Mouse (Mus musculus): ENCODE measurements at regions not wholly inside any gene's neighbourhood (a gene's known extent, or its start where the extent isn't known, plus 50 kb on each side); places are given as distances from the start of the nearest gene placed in this dataset.

DNA sequence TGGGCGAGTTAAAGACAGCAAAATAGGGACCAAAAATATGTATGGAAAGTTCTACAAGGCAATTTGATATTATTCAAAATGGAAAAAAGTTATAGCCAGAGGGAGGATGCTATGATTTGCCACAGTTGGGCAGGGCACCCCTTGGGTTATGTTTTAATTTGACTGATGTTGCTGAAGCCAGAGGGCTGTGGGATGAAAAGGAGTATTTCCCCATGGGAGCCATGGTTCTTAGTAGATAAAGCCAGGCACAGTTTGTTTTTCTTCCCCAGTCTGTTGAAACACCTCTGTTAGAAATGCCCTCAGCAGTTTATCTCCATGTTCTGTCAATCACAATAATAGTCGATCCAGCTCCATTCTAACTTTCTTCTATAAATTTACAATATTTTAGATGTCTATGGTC, 82.6 kb upstream of the Gm11146 start:
- Histone ChIP-seq H3K9me3 (ENCODE audit: control insufficient read depth, low read length) (no peaks in the 10 kb centered on the region), H3K9ac (ENCODE audit: low read depth, low read length) (no peak overlapping the region), H3K4me1 (replicated peaks; ENCODE audit: control insufficient read depth, insufficient read depth, low read length) (no peaks in the 10 kb centered on the region), H3K27ac (ENCODE audit: low read depth, low read length) (no peak overlapping the region), H3K4me2 (replicated peaks; ENCODE audit: low read depth, low read length) (no peak overlapping the region), H3K27me3 (ENCODE audit: control insufficient read depth, insufficient read depth, low read length) (no peaks in the 10 kb centered on the region), H3K36me3 (ENCODE audit: control insufficient read depth, insufficient read depth, low read length) (no peaks in the 10 kb centered on the region), H3K4me3 (ENCODE audit: low read depth, low read length) (no peak overlapping the region)
- WGBS = 87% methylated on average over 2 of the region's 2 CpGs
- ATAC-seq (ENCODE audit: low FRiP score) (no peak), DNase-seq (ENCODE audit: low spot score) (no peak)

DNA sequence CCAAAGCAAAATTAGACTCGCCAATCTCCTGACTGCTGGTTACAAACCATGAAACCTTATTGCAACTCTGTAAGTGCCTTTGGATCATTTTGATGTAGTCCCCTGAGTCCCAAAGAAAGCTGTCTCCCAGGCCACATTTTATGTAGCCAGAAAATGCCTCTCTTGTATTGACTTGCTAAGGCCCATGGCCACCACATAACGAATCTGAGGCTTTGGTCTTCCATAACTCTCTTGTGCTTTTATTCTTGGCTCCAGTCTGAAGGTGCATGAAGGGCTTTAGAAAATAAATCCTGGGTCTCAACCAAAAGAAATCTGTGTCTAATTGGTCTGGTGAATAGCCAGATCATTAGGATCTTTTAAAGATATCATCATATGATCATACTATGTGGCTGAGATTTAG, 77.3 kb upstream of the Gm11146 start:
- 88% methylated on average over 2 of the region's 2 CpGs for WGBS
- Histone ChIP-seq H3K4me2 (replicated peaks; ENCODE audit: low read depth, low read length) (no peak overlapping the region), H3K9ac (ENCODE audit: low read depth, low read length) (no peak overlapping the region), H3K4me1 (replicated peaks; ENCODE audit: control insufficient read depth, insufficient read depth, low read length) (no peaks in the 10 kb centered on the region), H3K4me3 (ENCODE audit: low read depth, low read length) (no peak overlapping the region), H3K27me3 (ENCODE audit: control insufficient read depth, insufficient read depth, low read length) (no peaks in the 10 kb centered on the region), H3K27ac (ENCODE audit: low read depth, low read length) (no peak overlapping the region), H3K36me3 (ENCODE audit: control insufficient read depth, insufficient read depth, low read length) (no peaks in the 10 kb centered on the region), H3K9me3 (ENCODE audit: control insufficient read depth, low read length) (no peaks in the 10 kb centered on the region)
- DNase-seq (ENCODE audit: low spot score) (no peak), ATAC-seq (ENCODE audit: low FRiP score) (no peak)

DNA sequence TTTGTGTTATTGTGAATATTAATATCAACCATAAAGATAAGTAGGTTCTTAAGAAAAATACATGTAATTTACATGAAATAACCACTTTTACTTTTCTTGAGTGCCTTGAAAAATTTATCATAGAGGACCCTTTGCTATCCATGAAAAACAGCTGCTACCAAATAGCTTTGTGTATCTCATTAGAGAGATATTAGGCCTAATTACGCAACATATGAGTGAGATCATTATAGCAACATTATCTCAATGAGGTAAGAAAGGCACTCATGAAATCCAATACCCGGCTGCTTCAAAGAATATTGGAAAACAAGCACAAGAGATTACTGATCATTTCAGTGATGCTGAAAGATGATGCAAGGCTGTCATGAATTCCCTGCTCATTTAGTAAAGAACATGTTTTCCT, 74.9 kb upstream of the Gm11146 start:
- Histone ChIP-seq H3K9me3 (ENCODE audit: control insufficient read depth, low read length) (no peaks in the 10 kb centered on the region), H3K36me3 (ENCODE audit: control insufficient read depth, insufficient read depth, low read length) (no peaks in the 10 kb centered on the region), H3K4me2 (replicated peaks; ENCODE audit: low read depth, low read length) (no peak overlapping the region), H3K4me1 (replicated peaks; ENCODE audit: control insufficient read depth, insufficient read depth, low read length) (no peaks in the 10 kb centered on the region), H3K4me3 (ENCODE audit: low read depth, low read length) (no peak overlapping the region), H3K27me3 (ENCODE audit: control insufficient read depth, insufficient read depth, low read length) (no peaks in the 10 kb centered on the region), H3K27ac (ENCODE audit: low read depth, low read length) (no peak overlapping the region), H3K9ac (ENCODE audit: low read depth, low read length) (no peak overlapping the region)
- 75% methylated on average over 2 of the region's 2 CpGs for WGBS
- ATAC-seq (ENCODE audit: low FRiP score) (no peak), DNase-seq (ENCODE audit: low spot score) (no peak)

DNA sequence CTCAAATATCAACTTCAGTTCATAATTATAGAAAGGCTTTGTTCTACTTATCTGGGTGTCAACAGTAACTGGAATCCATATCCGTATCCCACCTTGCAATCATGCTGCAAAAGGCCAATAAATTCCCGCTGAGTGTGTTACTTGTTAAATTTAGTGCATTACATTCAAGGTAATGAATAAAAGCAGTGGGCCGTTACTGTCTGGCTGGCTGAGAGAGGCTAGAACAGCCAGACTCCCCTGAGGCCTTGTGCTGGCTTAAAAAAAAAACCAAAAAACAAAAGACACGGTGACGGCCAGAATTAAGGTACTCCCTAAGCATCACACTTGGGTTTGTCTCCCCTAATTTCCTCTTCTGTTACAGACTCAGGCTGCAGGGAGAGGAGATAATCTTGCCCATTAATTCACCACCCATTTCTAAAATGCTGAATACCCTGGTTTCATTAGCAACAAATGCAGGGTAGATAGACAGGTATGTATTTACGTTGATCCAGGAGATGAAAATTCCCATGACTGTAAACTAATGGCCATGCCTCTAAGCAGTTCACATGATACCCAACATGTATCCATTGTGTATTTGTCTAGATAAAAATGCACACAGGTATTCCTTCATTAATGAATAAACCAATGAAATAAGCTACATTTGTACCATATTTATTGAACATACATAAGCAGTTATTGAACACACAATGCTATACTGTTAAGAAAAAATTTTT, 74.1 kb upstream of the Gm11146 start:
- WGBS = 62% methylated on average over 6 of the region's 6 CpGs
- Histone ChIP-seq H3K4me2 (replicated peaks; ENCODE audit: low read depth, low read length) (no peak overlapping the region), H3K9me3 (ENCODE audit: control insufficient read depth, low read length) (no peaks in the 10 kb centered on the region), H3K9ac (ENCODE audit: low read depth, low read length) (no peak overlapping the region), H3K27me3 (ENCODE audit: control insufficient read depth, insufficient read depth, low read length) (no peaks in the 10 kb centered on the region), H3K4me1 (replicated peaks; ENCODE audit: control insufficient read depth, insufficient read depth, low read length) (no peaks in the 10 kb centered on the region), H3K4me3 (ENCODE audit: low read depth, low read length) (no peak overlapping the region), H3K36me3 (ENCODE audit: control insufficient read depth, insufficient read depth, low read length) (no peaks in the 10 kb centered on the region), H3K27ac (ENCODE audit: low read depth, low read length) (peak overlapping the region; percentile 72)
- peak; percentile 67 for ATAC-seq (ENCODE audit: low FRiP score)
- DNase-seq (ENCODE audit: low spot score) = peak; percentile 26

DNA sequence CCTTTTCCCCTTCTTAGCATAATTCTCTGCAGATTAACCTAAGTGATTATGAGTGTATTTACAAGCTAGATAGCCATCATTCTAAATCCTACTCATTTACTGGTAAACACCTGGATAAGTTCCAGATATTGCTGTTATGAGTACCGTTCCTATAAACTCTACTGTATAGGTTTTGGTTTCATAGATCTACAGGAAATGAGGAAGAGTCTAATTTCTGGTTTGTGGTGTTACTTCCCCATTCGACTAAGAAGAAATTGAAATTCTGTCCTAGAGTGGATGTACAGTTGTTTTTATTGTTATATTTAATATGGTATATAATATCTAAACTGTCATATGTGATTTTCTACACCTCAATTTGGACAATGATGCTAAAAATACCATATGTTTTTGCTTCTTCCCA, 69.4 kb upstream of the Gm11146 start:
- WGBS = 92% methylated on average over 2 of the region's 2 CpGs
- Histone ChIP-seq H3K4me2 (replicated peaks; ENCODE audit: low read depth, low read length) (no peak overlapping the region), H3K9me3 (ENCODE audit: control insufficient read depth, low read length) (no peaks in the 10 kb centered on the region), H3K9ac (ENCODE audit: low read depth, low read length) (no peak overlapping the region), H3K36me3 (ENCODE audit: control insufficient read depth, insufficient read depth, low read length) (no peaks in the 10 kb centered on the region), H3K27me3 (ENCODE audit: control insufficient read depth, insufficient read depth, low read length) (no peaks in the 10 kb centered on the region), H3K4me1 (replicated peaks; ENCODE audit: control insufficient read depth, insufficient read depth, low read length) (no peaks in the 10 kb centered on the region), H3K4me3 (ENCODE audit: low read depth, low read length) (no peak overlapping the region), H3K27ac (ENCODE audit: low read depth, low read length) (no peak overlapping the region)
- ATAC-seq (ENCODE audit: low FRiP score) = no peak
- no peak for DNase-seq (ENCODE audit: low spot score)

DNA sequence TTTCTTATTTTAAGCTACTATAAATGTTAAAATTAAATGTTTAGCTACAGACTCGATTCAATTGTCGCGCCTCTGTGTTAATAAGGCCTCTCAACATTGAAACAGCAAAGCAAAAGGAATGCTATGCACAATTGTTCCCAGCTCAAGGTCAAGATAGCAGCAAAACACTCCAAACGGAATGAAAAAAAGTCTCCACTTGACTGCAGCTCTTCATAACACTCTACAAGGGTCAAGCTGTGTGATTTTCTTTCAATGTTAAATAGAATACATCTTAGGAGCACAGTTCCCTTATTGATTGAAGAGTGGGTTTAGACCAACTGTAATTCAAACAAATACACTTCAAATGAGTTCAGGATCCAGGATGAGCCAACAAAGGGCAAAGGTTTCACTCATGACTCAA, 63.9 kb upstream of the Gm11146 start:
- WGBS = 87% methylated on average over 4 of the region's 4 CpGs
- ATAC-seq (ENCODE audit: low FRiP score) (no peak), DNase-seq (ENCODE audit: low spot score) (no peak)
- H3K4me2 ChIP-seq (replicated peaks; ENCODE audit: low read depth, low read length) = no peak overlapping the region
- H3K4me3 ChIP-seq (ENCODE audit: low read depth, low read length) = no peak overlapping the region
- no peak overlapping the region for H3K27ac ChIP-seq (ENCODE audit: low read depth, low read length)
- H3K36me3 ChIP-seq (ENCODE audit: control insufficient read depth, insufficient read depth, low read length) = no peaks in the 10 kb centered on the region
- H3K27me3 ChIP-seq (ENCODE audit: control insufficient read depth, insufficient read depth, low read length) = no peaks in the 10 kb centered on the region
- no peak overlapping the region for H3K9ac ChIP-seq (ENCODE audit: low read depth, low read length)
- no peaks in the 10 kb centered on the region for H3K9me3 ChIP-seq (ENCODE audit: control insufficient read depth, low read length)
- H3K4me1 ChIP-seq (replicated peaks; ENCODE audit: control insufficient read depth, insufficient read depth, low read length) = no peaks in the 10 kb centered on the region

DNA sequence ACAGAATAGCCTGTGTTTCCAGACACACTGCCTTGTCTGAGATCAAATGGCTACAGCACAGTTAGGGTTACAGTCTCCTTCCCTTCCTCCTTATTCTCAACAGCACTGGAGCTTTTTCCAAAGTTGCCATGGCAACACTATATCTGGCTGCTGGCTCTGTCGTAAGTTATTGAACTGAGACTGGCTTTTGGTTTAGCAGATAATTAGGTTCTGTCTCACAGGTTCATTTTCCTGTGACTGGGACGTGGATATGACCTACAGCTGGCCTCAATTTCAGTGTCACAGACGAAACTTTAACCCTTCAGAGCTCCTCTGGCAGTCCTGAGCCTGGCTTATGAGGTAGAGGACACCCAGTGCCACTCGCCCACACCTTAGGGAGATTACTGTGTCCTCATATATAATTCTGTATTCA, 60.2 kb upstream of the Gm11146 start:
- no peak overlapping the region for H3K4me2 ChIP-seq (replicated peaks; ENCODE audit: low read depth, low read length)
- peak overlapping the region; percentile 76 for H3K27ac ChIP-seq (ENCODE audit: low read depth, low read length)
- H3K9me3 ChIP-seq (ENCODE audit: control insufficient read depth, low read length) = no peaks in the 10 kb centered on the region
- H3K27me3 ChIP-seq (ENCODE audit: control insufficient read depth, insufficient read depth, low read length) = no peaks in the 10 kb centered on the region
- no peak overlapping the region for H3K9ac ChIP-seq (ENCODE audit: low read depth, low read length)
- no peaks in the 10 kb centered on the region for H3K36me3 ChIP-seq (ENCODE audit: control insufficient read depth, insufficient read depth, low read length)
- no peak overlapping the region for H3K4me3 ChIP-seq (ENCODE audit: low read depth, low read length)
- DNase-seq (ENCODE audit: low spot score) (peak; percentile 65), ATAC-seq (ENCODE audit: low FRiP score) (peak; percentile 92)
- no peaks in the 10 kb centered on the region for H3K4me1 ChIP-seq (replicated peaks; ENCODE audit: control insufficient read depth, insufficient read depth, low read length)
- 18% methylated on average over 4 of the region's 4 CpGs for WGBS

DNA sequence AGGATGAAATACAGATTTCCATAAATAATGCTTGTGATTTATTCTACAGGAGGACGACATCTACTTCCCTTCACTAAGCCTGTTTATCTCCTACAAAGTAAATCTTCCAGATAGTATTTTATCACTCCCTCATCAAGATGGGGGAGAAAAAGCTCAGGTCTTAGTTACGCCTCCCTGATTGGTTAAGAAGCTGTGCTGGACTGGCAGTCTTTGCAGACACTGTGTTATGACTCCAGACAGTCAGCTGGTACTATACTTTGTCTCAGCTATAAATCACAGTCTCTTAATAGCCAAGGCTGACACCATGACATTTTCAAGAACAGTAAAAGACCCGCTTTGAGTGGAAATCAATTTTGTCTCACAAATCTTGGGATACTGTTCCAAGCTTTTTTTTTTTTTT, 51.4 kb upstream of the Gm11146 start:
- Histone ChIP-seq H3K9ac (ENCODE audit: low read depth, low read length) (no peak overlapping the region), H3K9me3 (ENCODE audit: control insufficient read depth, low read length) (no peaks in the 10 kb centered on the region), H3K4me1 (replicated peaks; ENCODE audit: control insufficient read depth, insufficient read depth, low read length) (no peaks in the 10 kb centered on the region), H3K27me3 (ENCODE audit: control insufficient read depth, insufficient read depth, low read length) (no peaks in the 10 kb centered on the region), H3K4me3 (ENCODE audit: low read depth, low read length) (no peak overlapping the region), H3K27ac (ENCODE audit: low read depth, low read length) (no peak overlapping the region), H3K4me2 (replicated peaks; ENCODE audit: low read depth, low read length) (no peak overlapping the region), H3K36me3 (ENCODE audit: control insufficient read depth, insufficient read depth, low read length) (no peaks in the 10 kb centered on the region)
- ATAC-seq (ENCODE audit: low FRiP score) (peak; percentile 67; the same call in 1 of the 2 replicates), DNase-seq (ENCODE audit: low spot score) (no peak)
- 77% methylated on average over 3 of the region's 3 CpGs for WGBS

Data from hindbrain, embryonic 11.5 days (tissue).